Mouse (Mus musculus): ENCODE results near the gene Batf.

DNA sequence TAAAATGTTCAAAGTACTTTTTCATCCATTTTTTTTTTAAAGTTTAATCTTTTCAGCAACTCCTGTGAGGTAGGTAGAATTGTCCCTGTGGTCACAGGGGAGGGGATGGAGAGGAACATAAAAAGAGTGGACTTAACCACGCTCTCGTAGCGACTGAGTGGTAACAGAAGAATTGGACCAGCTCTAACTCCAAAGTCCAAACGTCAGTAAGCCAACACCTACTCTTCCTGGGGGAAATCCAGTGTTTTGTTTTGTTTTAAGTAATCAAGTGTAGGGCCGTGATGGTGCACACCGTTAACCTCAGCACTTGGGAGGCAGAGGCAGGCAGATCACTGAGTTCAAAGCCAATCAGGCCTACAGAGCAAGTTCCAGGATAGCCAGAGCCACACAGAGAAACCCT, 65.6 kb downstream of the Batf start:
- TF ChIP-seq SMC3 (IDR thresholded peaks at IDR 0.05; ENCODE audit: low read depth, low read length) (no peak), RCOR1 (IDR thresholded peaks at IDR 0.05; ENCODE audit: low read depth, low read length) (no peak), CTCF (IDR thresholded peaks at IDR 0.05 in 2 of 3, conservative IDR thresholded peaks at IDR 0.05 in 1 of 3; ENCODE audit: control insufficient read depth in 1 of 3, insufficient read depth in 1 of 3, low read depth in 2 of 3, low read length in 3 of 3, poor library complexity in 1 of 3, severe bottlenecking in 1 of 3) (no peak), USF1 (IDR thresholded peaks at IDR 0.05; ENCODE audit: low read depth, low read length) (no peak), POLR2AphosphoS2 (IDR thresholded peaks at IDR 0.05; ENCODE audit: low read length) (no peak), USF2 (IDR thresholded peaks at IDR 0.05; ENCODE audit: borderline replicate concordance in 1 of 2, insufficient read depth in 1 of 2, low read depth in 1 of 2, low read length in 2 of 2) (no peak), UBTF (IDR thresholded peaks at IDR 0.05; ENCODE audit: borderline replicate concordance, insufficient read depth, low read depth, low read length) (no peak), EP300 (IDR thresholded peaks at IDR 0.05; ENCODE audit: low read depth in 1 of 2, low read length in 2 of 2) (no peak), MAX (IDR thresholded peaks at IDR 0.05; ENCODE audit: low read length) (no peak), ZC3H11A (IDR thresholded peaks at IDR 0.05; ENCODE audit: low read depth, low read length) (no peak), NELFE (IDR thresholded peaks at IDR 0.05; ENCODE audit: low read depth, low read length) (no peak), KAT2A (conservative IDR thresholded peaks at IDR 0.05; ENCODE audit: low read depth, low read length) (no peak), ELF1 (IDR thresholded peaks at IDR 0.05; ENCODE audit: low read depth, low read length) (no peak)
